Mouse (Mus musculus) forebrain, embryonic 13.5 days (tissue): ENCODE measurements around the gene Tpr. TPM values are rescaled to one million over a fixed set of nuclear protein-coding genes. Genes with fewer than 3 reads are reported as not detected.

Source experiments
- ATAC-seq: fragments of 200-750 bp; cut with Nextera tagmentation; 2 replicates; pipeline ENCODE4 v1.8.0; 2017
- H3K27ac ChIP-seq: fragments of 300-500 bp; sonication (generic); 2 replicates; pipeline ENCODE4 v1.5.1; 2015; ENCODE audit warnings: inconsistent platforms, mild to moderate bottlenecking, moderate library complexity
- H3K27me3 ChIP-seq: fragments of 300-500 bp; sonication (generic); 2 replicates; pipeline ENCODE4 v1.6.1; 2015; ENCODE audit warnings: mild to moderate bottlenecking, inconsistent platforms
- H3K36me3 ChIP-seq: fragments of 300-500 bp; sonication (generic); 2 replicates; pipeline ENCODE4 v1.6.1; 2015; ENCODE audit warnings: mild to moderate bottlenecking, inconsistent platforms; ENCODE audit not compliant: poor library complexity, severe bottlenecking
- H3K4me1 ChIP-seq: fragments of 300-500 bp; sonication (generic); 2 replicates; pipeline ENCODE4 v1.6.1; 2015; ENCODE audit warnings: inconsistent platforms
- H3K4me2 ChIP-seq: fragments of 300-500 bp; sonication (generic); 2 replicates; pipeline ENCODE4 v1.6.1; 2015; ENCODE audit warnings: inconsistent platforms, mild to moderate bottlenecking, moderate library complexity
- H3K4me3 ChIP-seq: fragments of 300-500 bp; sonication (generic); 2 replicates; pipeline ENCODE4 v1.5.1; 2015; ENCODE audit warnings: mild to moderate bottlenecking, inconsistent platforms
- H3K9ac ChIP-seq: fragments of 300-500 bp; sonication (generic); 2 replicates; pipeline ENCODE4 v1.6.1; 2015; ENCODE audit warnings: mild to moderate bottlenecking, inconsistent platforms
- H3K9me3 ChIP-seq: fragments of 300-500 bp; sonication (generic); replicated peaks from 2 replicates; pipeline ENCODE4 v1.6.1; 2016; ENCODE audit warnings: inconsistent platforms
- WGBS: fragments of 180-500 bp; shearing (Covaris S2); methylation state at CpG from one replicate; pipeline ENCODE4 v1.1.7; 2015; 5-methylcytosine and 5-hydroxymethylcytosine counted together
- polyA plus RNA-seq: library from polyadenylated mRNA; unstranded; fragments of >200 nt; fragmentation: Nextera tagmentation; extraction: Ambion mirVana; gene quantifications from 2 replicates; pipeline ENCODE4 v1.2.1, GENCODE M21; 2015

The Tpr gene
- polyA plus RNA-seq, 1 experiment from 2014 or later: 189 TPM

- 92% methylated on average over 4 of the region's 4 CpGs for WGBS
- ATAC-seq: no peak
- H3K27ac ChIP-seq: no peak overlapping the region
Observed at GRCm38 (mm10) chr1:150463691-150464090, 71.1 kb downstream of the Tpr start.

GRCm38 (mm10) chr1:150465364-150465763, 72.7 kb downstream of the Tpr start:
- Histone ChIP-seq H3K4me2 (no peak overlapping the region), H3K4me3 (no peak overlapping the region), H3K27me3 (no peaks in the 10 kb centered on the region), H3K4me1 (no peaks in the 10 kb centered on the region), H3K27ac (no peak overlapping the region), H3K36me3 (no peaks in the 10 kb centered on the region), H3K9ac (no peak overlapping the region), H3K9me3 (no peaks in the 10 kb centered on the region)
- WGBS: 91% methylated on average over 10 of the region's 10 CpGs
- ATAC-seq: no peak

More at GRCm38 (mm10) chr1:150463691-150464090, 71.1 kb downstream of the Tpr start:
- Histone ChIP-seq H3K9me3 (no peaks in the 10 kb centered on the region), H3K4me3 (no peak overlapping the region), H3K4me1 (no peaks in the 10 kb centered on the region), H3K36me3 (no peaks in the 10 kb centered on the region), H3K4me2 (no peak overlapping the region), H3K9ac (no peak overlapping the region), H3K27me3 (no peaks in the 10 kb centered on the region)

GRCm38 (mm10) chr1:150466132-150466531, 73.5 kb downstream of the Tpr start, which contains the start of gene Prg4:
TSS of gene Prg4 (minus strand) at chr1:150466165.
- Histone ChIP-seq H3K4me1 (no peaks in the 10 kb centered on the region), H3K4me2 (no peak within 1 kb of the TSS), H3K4me3 (no peak within 1 kb of the TSS), H3K36me3 (no peaks in the 10 kb centered on the region), H3K9ac (no peak within 1 kb of the TSS), H3K27ac (no peak within 1 kb of the TSS), H3K27me3 (no peaks in the 10 kb centered on the region), H3K9me3 (no peaks in the 10 kb centered on the region)
- 88% methylated on average over 3 of the region's 3 CpGs for WGBS
- no peak for ATAC-seq

- 92% methylated on average over 3 of the region's 3 CpGs for WGBS
- no peaks in the 10 kb centered on the region for H3K27me3 ChIP-seq
- no peak overlapping the region for H3K27ac ChIP-seq
- H3K4me3 ChIP-seq: no peak overlapping the region
- no peaks in the 10 kb centered on the region for H3K9me3 ChIP-seq
- no peak overlapping the region for H3K9ac ChIP-seq
- no peaks in the 10 kb centered on the region for H3K4me1 ChIP-seq
- H3K4me2 ChIP-seq: no peak overlapping the region
- no peak for ATAC-seq
- H3K36me3 ChIP-seq: no peaks in the 10 kb centered on the region
Observed at GRCm38 (mm10) chr1:150469992-150470391, 77.4 kb downstream of the Tpr start.

GRCm38 (mm10) chr1:150472525-150472924, 79.9 kb downstream of the Tpr start:
- no peaks in the 10 kb centered on the region for H3K36me3 ChIP-seq
- H3K27ac ChIP-seq: no peak overlapping the region
- no peaks in the 10 kb centered on the region for H3K4me1 ChIP-seq
- H3K4me3 ChIP-seq: no peak overlapping the region
- H3K4me2 ChIP-seq: no peak overlapping the region
- H3K9me3 ChIP-seq: no peaks in the 10 kb centered on the region
- WGBS: 87% methylated on average over 7 of the region's 7 CpGs
- no peak overlapping the region for H3K9ac ChIP-seq
- no peaks in the 10 kb centered on the region for H3K27me3 ChIP-seq
- ATAC-seq: no peak

- whole genome bisulfite sequencing: 77% methylated on average over 5 of the region's 5 CpGs
- H3K4me3 ChIP-seq: no peak overlapping the region
- no peaks in the 10 kb centered on the region for H3K4me1 ChIP-seq
- no peak overlapping the region for H3K9ac ChIP-seq
- no peak overlapping the region for H3K4me2 ChIP-seq
- ATAC-seq: no peak
- no peak overlapping the region for H3K27ac ChIP-seq
- no peaks in the 10 kb centered on the region for H3K36me3 ChIP-seq
- no peaks in the 10 kb centered on the region; the same call in 1 of the 2 replicates for H3K9me3 ChIP-seq
- H3K27me3 ChIP-seq: no peaks in the 10 kb centered on the region
Observed at GRCm38 (mm10) chr1:150480674-150481073, 88.0 kb downstream of the Tpr start.

GRCm38 (mm10) chr1:150489148-150489547, 96.5 kb downstream of the Tpr start:
- H3K4me2 ChIP-seq: no peak overlapping the region
- no peak overlapping the region for H3K9ac ChIP-seq
- ATAC-seq: no peak
- no peak overlapping the region for H3K4me3 ChIP-seq
- H3K4me1 ChIP-seq: no peaks in the 10 kb centered on the region
- 90% methylated on average over 2 of the region's 2 CpGs for WGBS
- no peaks in the 10 kb centered on the region for H3K27me3 ChIP-seq
- no peaks in the 10 kb centered on the region for H3K9me3 ChIP-seq
- no peak overlapping the region for H3K27ac ChIP-seq
- no peaks in the 10 kb centered on the region for H3K36me3 ChIP-seq

- Histone ChIP-seq H3K27me3 (no peaks in the 10 kb centered on the region), H3K4me2 (no peak overlapping the region), H3K9ac (no peak overlapping the region), H3K27ac (no peak overlapping the region), H3K4me3 (no peak overlapping the region), H3K36me3 (no peaks in the 10 kb centered on the region), H3K9me3 (no peaks in the 10 kb centered on the region), H3K4me1 (no peaks in the 10 kb centered on the region)
- 83% methylated on average over 6 of the region's 6 CpGs for WGBS
- ATAC-seq: no peak
Observed at GRCm38 (mm10) chr1:150496626-150497302, 104.1 kb downstream of the Tpr start.

GRCm38 (mm10) chr1:150497690-150498089, 105.1 kb downstream of the Tpr start:
- WGBS: 70% methylated on average over 2 of the region's 2 CpGs
- Histone ChIP-seq H3K9ac (no peak overlapping the region), H3K36me3 (no peaks in the 10 kb centered on the region), H3K27ac (no peak overlapping the region), H3K4me2 (no peak overlapping the region), H3K4me3 (no peak overlapping the region), H3K9me3 (no peaks in the 10 kb centered on the region), H3K4me1 (no peaks in the 10 kb centered on the region), H3K27me3 (no peaks in the 10 kb centered on the region)
- ATAC-seq: no peak

- no peaks in the 10 kb centered on the region for H3K9me3 ChIP-seq
- no peak overlapping the region for H3K4me3 ChIP-seq
- 81% methylated on average over 2 of the region's 2 CpGs for WGBS
- H3K4me1 ChIP-seq: no peaks in the 10 kb centered on the region
- H3K27ac ChIP-seq: no peak overlapping the region
- H3K36me3 ChIP-seq: no peaks in the 10 kb centered on the region
- H3K4me2 ChIP-seq: no peak overlapping the region
- H3K9ac ChIP-seq: no peak overlapping the region
- ATAC-seq: no peak
- no peaks in the 10 kb centered on the region for H3K27me3 ChIP-seq
Observed at GRCm38 (mm10) chr1:150498177-150498576, 105.5 kb downstream of the Tpr start.

Other genes starting within 250 kb of the Tpr start
- not detected in 2 replicates for gene Pdc, start 73.4 kb upstream of the Tpr start, polyA plus RNA-seq
- gene Odr4, start 242 bp downstream of the Tpr start, polyA plus RNA-seq: 36.6 and 40.9 TPM in 2 replicates
- 0.63 and 0.77 TPM in 2 replicates for gene Prg4, start 73.3 kb downstream of the Tpr start, polyA plus RNA-seq